Mouse (Mus musculus): ENCODE data around the gene Frmd6.

The Frmd6 gene

DNA sequence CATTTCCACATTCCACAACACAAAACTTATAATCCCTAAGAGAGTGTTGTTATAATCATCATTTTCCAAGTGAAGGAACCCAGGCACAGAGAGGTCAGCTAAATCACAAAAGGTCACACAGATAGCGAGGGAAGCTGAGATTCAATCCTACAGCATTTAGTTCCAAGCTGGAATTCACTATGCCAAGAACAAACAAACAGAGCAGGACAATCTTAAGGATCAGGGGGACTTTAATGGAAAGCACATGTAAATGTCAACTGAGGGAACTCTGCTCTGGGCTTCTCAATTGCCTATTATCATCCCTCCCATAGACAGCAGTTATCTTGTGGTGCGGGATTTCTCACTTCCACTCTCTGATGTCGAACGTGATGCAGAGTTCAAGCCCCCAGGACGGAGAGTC is 17.8 kb upstream of the Frmd6 start:
- no peak for DNase-seq (ENCODE audit: inconsistent age in 2 of 2, low spot score in 1 of 2)

- DNase-seq (ENCODE audit: inconsistent age in 2 of 2, low spot score in 1 of 2), result no peak
These were observed 17.3 kb upstream of the Frmd6 start for GRCm38 (mm10) chr12:70807975-70808374.

- DNase-seq (ENCODE audit: inconsistent age in 2 of 2, low spot score in 1 of 2), result no peak
These were observed 15.4 kb upstream of the Frmd6 start for GRCm38 (mm10) chr12:70809957-70810356.

DNA sequence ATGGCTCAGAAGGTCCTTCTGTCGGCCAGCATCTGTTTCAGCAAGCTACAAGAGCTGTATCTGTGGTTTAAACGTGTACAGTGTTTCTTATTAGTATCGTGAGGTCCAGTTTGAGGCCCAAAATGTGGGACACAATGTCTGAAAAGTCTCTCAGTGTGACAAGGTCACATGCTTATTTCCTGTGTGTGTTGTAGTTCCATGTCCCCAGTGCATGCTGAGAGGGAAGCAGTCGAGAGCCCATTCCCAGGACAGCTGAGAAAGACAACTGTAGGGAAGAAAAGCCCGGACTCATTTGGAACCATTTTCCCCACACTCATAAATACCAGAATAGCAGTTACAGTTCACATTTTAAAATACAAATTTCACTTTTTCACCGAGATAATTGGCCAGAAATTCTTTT is 13.5 kb upstream of the Frmd6 start:
- no peak for DNase-seq (ENCODE audit: inconsistent age in 2 of 2, low spot score in 1 of 2)

DNA sequence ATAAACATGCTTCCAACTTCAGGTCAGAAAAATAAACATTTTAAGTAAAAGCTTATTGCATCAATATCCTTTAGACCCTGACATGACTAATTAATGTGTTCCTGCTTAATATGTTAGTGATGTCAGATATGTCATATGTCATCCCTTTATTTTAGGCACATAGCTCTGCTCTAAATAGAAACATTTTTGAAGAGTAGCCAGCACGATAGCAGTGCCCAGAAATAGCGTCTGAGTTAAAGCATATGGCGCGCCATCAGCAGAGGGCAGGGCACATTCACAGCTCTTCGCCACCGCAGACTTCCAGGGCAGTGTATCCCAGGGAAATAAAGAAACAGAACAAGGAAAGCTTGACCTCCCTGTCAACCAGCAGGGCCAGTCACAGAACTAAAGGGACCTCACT is 13.1 kb upstream of the Frmd6 start:
- no peak for DNase-seq (ENCODE audit: inconsistent age in 2 of 2, low spot score in 1 of 2)

- DNase-seq (ENCODE audit: inconsistent age in 2 of 2, low spot score in 1 of 2), result no peak
These were observed 12.4 kb upstream of the Frmd6 start for GRCm38 (mm10) chr12:70812822-70813465.

- DNase-seq (ENCODE audit: inconsistent age in 2 of 2, low spot score in 1 of 2), result no peak
These were observed 8.6 kb upstream of the Frmd6 start for GRCm38 (mm10) chr12:70816731-70817130.

GRCm38 (mm10) chr12:70824017-70824416 is 1.3 kb upstream of the Frmd6 start:
- no peak for DNase-seq (ENCODE audit: inconsistent age in 2 of 2, low spot score in 1 of 2)

DNA sequence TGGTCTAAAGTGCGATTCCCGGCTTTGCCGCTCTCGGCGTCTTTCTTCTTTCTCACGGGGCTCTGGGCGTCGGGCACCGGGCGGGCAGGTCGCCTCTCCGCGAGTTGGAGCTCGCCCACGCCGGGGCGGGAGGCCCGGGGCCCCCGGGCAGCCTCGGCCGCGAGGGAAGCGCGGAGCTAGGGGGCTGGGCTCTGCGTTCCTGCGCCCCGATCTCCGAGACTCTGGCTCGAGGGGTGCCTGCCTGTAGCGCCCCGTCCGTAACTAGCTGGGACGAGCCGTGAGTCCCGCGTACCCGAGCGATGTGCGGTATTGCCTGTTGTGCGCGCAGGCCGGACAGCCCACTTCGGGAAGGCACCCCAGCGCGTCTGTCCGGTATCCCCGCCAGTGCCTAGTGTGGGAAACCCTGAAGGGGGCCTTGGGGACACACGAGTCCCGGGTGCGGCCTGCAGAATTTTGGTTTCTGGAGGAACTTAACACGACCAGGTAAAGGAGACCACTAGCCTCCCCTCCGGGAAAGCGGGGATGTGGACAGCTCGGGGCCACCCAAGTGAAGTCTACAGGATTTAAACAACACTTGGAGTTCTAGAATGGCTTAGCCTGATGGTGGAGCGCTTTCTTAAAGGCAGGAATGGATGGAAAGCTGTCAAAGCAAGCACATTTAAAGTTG is 470 bp downstream of the Frmd6 start:
- peak in 1 of 2 experiments; percentile 91 for DNase-seq (ENCODE audit: inconsistent age in 2 of 2, low spot score in 1 of 2)

DNA sequence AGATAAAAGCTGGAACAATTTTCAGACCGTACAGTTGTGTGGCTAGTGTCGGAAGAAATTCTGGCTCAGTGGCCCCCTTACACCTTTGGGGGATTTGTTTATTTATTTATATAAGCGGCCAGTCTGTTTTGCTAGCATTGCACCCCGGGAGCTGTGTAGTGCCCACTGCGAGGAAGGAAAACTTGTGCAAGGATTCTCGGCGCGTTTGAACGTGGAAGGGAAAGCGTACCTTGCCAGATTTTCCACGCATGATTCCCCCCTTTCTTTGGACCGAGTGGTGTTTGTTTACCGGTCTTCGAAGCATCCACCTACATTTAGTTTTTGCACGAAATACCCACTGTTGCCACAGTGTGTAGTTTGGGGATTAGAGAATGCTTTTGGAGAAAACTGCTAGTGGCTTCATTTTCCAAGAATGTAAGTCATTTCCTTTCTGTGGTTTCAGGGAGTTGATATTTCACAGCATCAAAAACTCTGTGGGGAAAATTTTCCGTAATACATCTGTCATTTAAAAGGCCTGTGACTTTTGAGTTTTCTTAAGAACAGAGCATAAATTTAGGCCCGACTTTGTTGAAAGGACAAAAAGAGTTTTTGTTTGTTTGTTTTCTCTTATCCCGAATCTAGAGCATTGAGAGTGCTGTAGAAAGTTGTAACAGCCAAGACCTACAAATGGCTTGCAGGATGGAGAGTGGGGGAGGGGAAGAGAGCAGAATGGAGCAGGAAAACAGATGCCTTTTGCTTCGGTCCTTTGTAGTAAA is 1.2 kb downstream of the Frmd6 start:
- DNase-seq (ENCODE audit: inconsistent age in 2 of 2, low spot score in 1 of 2), result peak; percentile 29 to 64

DNA sequence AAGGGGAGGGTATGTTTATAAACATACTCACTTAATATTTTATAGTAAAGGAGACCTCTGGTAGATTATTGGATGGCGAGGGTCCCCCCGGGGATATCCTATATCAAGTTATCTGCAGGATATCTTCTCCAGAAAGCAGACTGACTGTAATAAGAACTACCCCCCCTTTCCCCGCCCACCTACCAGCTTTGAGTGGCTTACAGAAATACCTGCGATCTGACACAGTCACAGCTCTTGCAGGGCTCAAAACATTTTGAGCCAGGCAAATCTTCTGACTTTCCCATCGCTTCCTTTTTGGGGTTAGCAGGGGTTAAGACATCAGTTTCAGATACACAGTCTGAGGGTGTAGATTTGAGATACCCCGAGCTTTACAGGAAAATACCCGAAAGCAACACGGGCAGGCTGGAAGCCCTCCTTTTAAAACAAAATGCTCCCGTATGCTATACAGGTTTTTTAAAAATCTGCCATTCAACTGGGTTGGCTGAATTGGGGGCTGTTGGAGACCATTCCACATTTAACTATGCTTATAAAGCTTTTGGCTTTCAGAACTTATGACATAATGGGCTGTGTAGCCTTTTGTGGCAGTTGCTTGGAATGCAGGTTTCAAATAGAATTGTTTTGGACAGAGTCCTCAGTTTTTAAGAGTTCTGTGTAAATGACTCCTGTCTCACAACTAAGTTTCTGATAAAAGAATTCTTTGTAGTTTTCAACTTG is 2.0 kb downstream of the Frmd6 start:
- DNase-seq (ENCODE audit: inconsistent age in 2 of 2, low spot score in 1 of 2), result peak; percentile 46 to 67

- no peak for DNase-seq (ENCODE audit: inconsistent age in 2 of 2, low spot score in 1 of 2)
These were observed 2.6 kb downstream of the Frmd6 start for GRCm38 (mm10) chr12:70827901-70828271.

DNA sequence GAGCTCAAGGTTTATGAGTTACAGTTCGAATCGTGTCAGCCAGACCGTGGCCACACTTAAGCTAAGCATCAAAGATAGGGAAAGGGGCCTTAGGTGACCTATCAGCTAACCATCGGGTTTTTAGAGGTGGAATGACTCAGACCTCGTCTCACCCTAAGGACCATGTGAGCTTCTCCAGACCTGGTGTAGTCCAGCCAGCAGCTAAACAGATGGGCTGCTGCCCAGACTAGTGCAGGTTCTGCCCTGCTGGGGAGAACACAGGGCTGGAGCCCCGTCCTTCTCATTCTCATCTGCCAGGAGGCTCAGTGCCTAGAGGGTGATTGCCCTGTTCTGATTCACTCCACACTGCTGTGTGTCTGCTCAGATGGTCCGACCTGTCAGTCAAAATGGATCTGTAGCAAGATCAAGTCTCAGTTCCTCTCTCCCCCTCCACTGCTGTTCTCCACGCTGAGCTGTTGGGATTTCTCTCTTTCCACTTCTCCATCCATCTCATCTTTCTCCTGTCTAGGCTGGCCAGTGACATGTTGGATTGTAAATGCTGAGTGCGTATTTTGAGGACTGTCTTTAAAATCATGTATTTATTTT is 5.8 kb downstream of the Frmd6 start:
- peak; percentile 34 to 53 for DNase-seq (ENCODE audit: inconsistent age in 2 of 2, low spot score in 1 of 2)

DNA sequence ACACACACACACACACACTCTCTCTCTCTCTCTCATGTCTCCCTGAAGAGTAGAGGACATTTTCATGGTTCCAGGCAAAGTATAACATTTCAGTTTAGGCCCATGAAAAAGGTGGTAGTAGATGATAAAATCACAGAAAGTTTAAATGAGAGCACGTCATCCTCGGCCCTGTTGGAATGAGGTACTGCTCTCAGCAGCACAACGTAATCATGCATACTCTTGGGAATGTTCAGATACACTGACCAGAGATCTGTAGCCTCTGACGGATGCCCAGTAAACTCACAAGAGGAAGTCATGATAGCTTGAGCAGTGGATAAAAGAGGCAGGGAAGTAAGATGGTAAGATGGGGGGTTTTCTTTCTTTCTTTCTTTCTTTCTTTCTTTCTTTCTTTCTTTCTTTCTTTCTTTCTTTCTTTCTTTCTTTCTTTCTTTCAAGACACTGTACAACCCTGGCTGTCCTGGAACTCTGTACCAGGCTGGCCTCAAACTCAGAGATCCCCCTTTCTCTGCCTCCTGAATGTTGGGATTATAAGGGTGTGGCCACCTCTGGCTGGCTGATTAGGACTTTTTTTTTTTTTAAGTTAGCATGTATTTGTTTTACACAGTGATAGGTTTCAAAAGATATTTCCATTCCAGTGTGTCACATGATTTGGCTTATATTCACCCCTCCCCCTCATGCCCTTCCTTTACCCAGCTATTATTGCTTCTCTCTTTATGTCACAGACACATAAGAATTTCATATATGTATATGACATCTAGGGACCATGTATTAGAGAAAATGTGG is 7.1 kb downstream of the Frmd6 start:
- no peak for DNase-seq (ENCODE audit: inconsistent age in 2 of 2, low spot score in 1 of 2)

GRCm38 (mm10) chr12:70833050-70833449 is 7.7 kb downstream of the Frmd6 start:
- no peak for DNase-seq (ENCODE audit: inconsistent age in 2 of 2, low spot score in 1 of 2)

- DNase-seq (ENCODE audit: inconsistent age in 2 of 2, low spot score in 1 of 2), result no peak
These were observed 8.7 kb downstream of the Frmd6 start for GRCm38 (mm10) chr12:70834043-70834442.

DNA sequence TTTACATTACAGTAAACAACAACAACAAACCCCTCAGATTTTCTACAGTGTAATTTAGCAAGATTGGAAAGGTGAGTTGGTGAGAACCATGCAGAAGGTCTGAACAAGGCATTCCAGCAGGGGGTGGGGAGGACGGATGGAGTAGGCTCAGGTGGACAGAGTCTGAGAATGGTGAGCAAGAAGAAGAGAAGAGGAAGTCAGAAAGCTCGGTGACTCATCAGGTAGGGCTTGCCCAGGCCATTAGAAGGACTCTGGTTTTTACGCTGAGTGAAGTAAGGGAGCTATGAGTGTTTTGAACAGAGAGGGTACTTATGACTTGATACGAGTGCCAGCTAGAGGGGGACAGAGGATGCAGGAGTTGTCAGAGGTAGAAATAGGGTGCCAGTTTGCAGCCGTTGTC is 9.7 kb downstream of the Frmd6 start:
- peak in 1 of 2 experiments; percentile 55 for DNase-seq (ENCODE audit: inconsistent age in 2 of 2, low spot score in 1 of 2)

DNA sequence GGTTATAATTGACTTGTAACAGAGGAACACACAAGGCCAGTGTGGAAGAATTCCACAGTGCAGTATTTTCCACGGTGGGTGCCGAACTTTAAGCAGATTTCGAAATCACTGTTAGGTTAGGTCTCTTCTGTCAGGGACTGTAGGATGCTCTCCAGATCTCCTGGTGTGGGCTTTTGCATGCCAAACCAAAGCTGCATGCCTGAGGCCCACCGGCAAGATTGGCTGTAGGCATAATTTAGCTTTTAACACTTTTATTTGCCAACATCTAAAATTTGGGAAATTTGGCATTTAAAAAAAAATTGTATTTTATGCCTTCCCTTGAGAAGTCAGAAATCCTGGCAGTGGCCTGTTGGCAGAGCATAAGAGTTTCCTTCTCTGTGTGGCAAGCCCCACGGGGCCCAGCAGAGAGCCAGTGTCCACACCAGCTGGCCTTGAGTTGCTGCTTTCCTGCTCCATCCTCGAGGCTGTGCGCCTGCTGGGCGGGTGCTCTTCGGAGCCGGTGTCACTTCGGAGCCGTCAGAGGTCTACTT is 12.5 kb downstream of the Frmd6 start:
- DNase-seq (ENCODE audit: inconsistent age in 2 of 2, low spot score in 1 of 2), result peak; percentile 37 to 72

DNA sequence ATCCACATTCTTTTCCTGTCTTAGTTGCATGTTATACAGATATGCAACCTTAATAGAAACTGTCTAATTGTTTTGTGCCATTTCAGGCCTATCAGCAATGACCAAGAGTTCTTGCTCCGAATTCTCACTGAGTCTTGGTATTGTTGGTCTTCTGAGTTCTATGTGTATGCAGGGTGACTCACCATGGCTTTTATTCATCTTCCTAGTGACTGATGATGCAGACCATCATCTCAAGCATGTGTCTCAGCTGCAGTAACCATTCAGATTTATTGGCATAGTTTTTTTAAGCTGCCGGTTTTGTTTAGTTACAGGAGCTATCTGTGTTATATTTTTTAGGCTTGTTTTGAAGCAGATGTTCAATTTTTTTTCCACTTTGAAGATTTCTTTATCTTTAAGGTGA is 20.1 kb downstream of the Frmd6 start:
- DNase-seq (ENCODE audit: inconsistent age in 2 of 2, low spot score in 1 of 2), result peak in 1 of 2 experiments; percentile 75

GRCm38 (mm10) chr12:70849024-70849423 is 23.7 kb downstream of the Frmd6 start:
- no peak for DNase-seq (ENCODE audit: inconsistent age in 2 of 2, low spot score in 1 of 2)

Measured in adrenal gland, adult (tissue).